Mouse (Mus musculus) neural tube, embryonic 13.5 days (tissue): Measurements from ENCODE around the gene Cyp2c23. TPM values are rescaled to one million over a fixed set of nuclear protein-coding genes. Genes with fewer than 3 reads are reported as not detected.

Source experiments
- ATAC-seq: fragments of 200-750 bp; cut with Nextera tagmentation; 2 replicates; pipeline ENCODE4 v1.8.0; 2017; ENCODE audit warnings: low read depth, mild to moderate bottlenecking, moderate TSS enrichment, moderate library complexity
- H3K27ac ChIP-seq: fragments of 300-500 bp; sonication (generic); replicated peaks from 2 replicates; pipeline ENCODE4 v1.5.1; 2015; ENCODE audit warnings: moderate library complexity, mild to moderate bottlenecking, inconsistent platforms
- H3K27me3 ChIP-seq: fragments of 300-500 bp; sonication (generic); 2 replicates; pipeline ENCODE4 v1.6.1; 2015; ENCODE audit warnings: mild to moderate bottlenecking, inconsistent platforms
- H3K36me3 ChIP-seq: fragments of 300-500 bp; sonication (generic); 2 replicates; pipeline ENCODE4 v1.6.1; 2015; ENCODE audit warnings: mild to moderate bottlenecking, inconsistent platforms
- H3K4me1 ChIP-seq: fragments of 300-500 bp; sonication (generic); replicated peaks from 2 replicates; pipeline ENCODE4 v1.6.1; 2015; ENCODE audit warnings: inconsistent platforms
- H3K4me2 ChIP-seq: fragments of 300-500 bp; sonication (generic); 2 replicates; pipeline ENCODE4 v1.6.1; 2015; ENCODE audit warnings: inconsistent platforms, mild to moderate bottlenecking, moderate library complexity
- H3K4me3 ChIP-seq: fragments of 300-500 bp; sonication (generic); 2 replicates; pipeline ENCODE4 v1.5.1; 2015; ENCODE audit warnings: mild to moderate bottlenecking, inconsistent platforms
- H3K9ac ChIP-seq: fragments of 300-500 bp; sonication (generic); 2 replicates; pipeline ENCODE4 v1.6.1; 2015; ENCODE audit warnings: moderate library complexity, mild to moderate bottlenecking, inconsistent platforms
- H3K9me3 ChIP-seq: fragments of 300-500 bp; sonication (generic); 2 replicates; pipeline ENCODE4 v1.6.1; 2016; ENCODE audit warnings: inconsistent platforms
- WGBS: fragments of 180-500 bp; shearing (Covaris S2); methylation state at CpG from one replicate; pipeline ENCODE4 v1.1.7; 2015; 5-methylcytosine and 5-hydroxymethylcytosine counted together
- polyA plus RNA-seq: library from polyadenylated mRNA; unstranded; fragments of >200 nt; fragmentation: Nextera tagmentation; extraction: Ambion mirVana; gene quantifications from 2 replicates; pipeline ENCODE4 v1.2.1, GENCODE M21; 2015

Cyp2c23 gene
- polyA plus RNA-seq, 1 experiment from 2014 or later: not detected

DNA sequence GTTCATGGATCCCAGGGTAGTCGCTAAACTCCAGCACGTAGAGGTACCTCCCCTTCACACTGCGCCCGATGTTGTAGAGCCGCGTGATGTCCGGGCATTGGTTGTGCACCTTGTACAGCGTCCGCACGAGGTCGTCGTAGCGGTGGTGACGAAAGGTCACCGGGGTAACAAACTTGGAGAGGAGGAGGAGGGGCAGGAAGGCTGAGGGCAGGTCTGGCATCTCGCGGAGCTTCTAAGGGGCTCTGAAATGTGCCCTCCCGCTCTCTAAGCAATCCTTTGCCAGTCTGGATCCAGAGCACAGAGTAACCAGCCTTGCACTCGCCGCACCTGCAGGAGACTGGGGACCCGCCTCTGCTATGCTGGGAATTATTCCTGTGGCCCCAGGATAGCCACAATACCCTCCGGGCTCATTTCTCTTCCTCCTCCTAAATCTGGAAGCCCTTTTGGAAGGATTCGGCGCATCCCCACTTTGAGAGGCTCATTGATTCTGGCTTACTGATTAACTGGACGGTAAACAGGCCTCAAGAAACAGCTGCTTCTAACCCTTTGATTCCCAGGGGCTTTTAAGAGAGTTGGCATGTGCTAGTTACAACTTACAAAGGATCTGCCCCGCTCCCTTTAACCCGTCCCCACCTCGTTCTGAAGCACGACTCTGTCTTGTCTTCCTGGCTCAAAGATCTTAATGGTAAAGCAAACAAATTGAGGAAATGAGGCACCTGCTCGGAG, 42.8 kb downstream of the Cyp2c23 start, which contains the start of gene Cpn1:
TSS of gene Cpn1 (minus strand) at position 488 of the 726 bp plus-strand sequence.
- H3K4me1 ChIP-seq: peaks cover 11% of the 10 kb centered on the region
- H3K4me2 ChIP-seq: peak within 1 kb of the TSS; percentile 51
- H3K9ac ChIP-seq: peak within 1 kb of the TSS; percentile 34; the same call in 1 of the 2 replicates
- H3K27ac ChIP-seq: no peak within 1 kb of the TSS
- no peak for ATAC-seq
- no peaks in the 10 kb centered on the region for H3K36me3 ChIP-seq
- 6% methylated on average over 30 of the region's 30 CpGs for WGBS
- peaks cover 18% of the 10 kb centered on the region for H3K27me3 ChIP-seq
- H3K9me3 ChIP-seq: no peaks in the 10 kb centered on the region
- peak within 1 kb of the TSS; percentile 21 for H3K4me3 ChIP-seq

DNA sequence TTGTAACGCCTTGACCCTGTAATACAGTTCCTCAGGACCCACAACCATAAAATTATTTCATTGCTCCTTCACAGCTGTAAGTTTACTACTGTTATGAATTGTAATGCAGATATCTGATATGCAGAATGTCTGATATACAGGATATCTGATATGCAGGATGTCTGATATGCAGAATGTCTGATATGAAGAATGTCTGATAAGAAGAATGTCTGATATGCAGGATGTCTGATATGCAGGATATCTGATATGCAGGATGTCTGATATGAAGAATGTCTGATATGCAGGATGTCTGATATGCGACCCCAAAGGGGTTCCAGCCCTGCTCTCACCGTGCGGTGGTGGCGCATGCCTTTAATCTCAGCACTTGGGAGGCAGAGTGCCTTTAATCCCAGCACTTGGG, 47.0 kb downstream of the Cyp2c23 start:
- Histone ChIP-seq H3K27ac (no peak overlapping the region), H3K9me3 (no peaks in the 10 kb centered on the region), H3K9ac (no peak overlapping the region), H3K27me3 (peaks cover 16% of the 10 kb centered on the region), H3K36me3 (no peaks in the 10 kb centered on the region), H3K4me3 (no peak overlapping the region), H3K4me2 (no peak overlapping the region), H3K4me1 (peaks cover 11% of the 10 kb centered on the region)
- 94% methylated on average over 5 of the region's 5 CpGs for WGBS
- no peak for ATAC-seq

DNA sequence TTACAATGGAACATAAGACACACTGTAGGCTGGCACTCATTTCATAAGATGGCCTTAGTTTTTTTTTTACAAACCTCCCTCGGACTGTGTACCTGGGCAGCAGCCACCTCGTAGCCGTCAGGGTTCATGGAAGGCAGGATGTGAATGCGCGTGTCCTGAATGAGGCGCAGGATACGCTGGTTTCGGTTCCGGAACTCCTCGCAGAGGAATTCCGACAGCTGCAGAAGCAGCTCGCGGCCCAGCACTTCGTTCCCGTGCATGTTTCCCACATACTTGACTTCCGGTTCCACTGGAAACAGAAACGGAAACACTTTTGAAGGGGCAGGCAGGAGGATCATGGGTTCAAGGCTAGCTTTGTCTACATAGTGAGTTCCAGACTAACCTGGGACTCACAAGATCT, 48.3 kb downstream of the Cyp2c23 start:
- Histone ChIP-seq H3K9me3 (no peaks in the 10 kb centered on the region), H3K9ac (no peak overlapping the region), H3K27me3 (peaks cover 3% of the 10 kb centered on the region), H3K4me3 (no peak overlapping the region), H3K4me1 (0 out of 2 replicates have a peak, but pooled peaks cover under 1% of the 10 kb centered on the region), H3K27ac (no peak overlapping the region), H3K36me3 (no peaks in the 10 kb centered on the region), H3K4me2 (no peak overlapping the region)
- no peak for ATAC-seq
- 95% methylated on average over 17 of the region's 17 CpGs for WGBS

DNA sequence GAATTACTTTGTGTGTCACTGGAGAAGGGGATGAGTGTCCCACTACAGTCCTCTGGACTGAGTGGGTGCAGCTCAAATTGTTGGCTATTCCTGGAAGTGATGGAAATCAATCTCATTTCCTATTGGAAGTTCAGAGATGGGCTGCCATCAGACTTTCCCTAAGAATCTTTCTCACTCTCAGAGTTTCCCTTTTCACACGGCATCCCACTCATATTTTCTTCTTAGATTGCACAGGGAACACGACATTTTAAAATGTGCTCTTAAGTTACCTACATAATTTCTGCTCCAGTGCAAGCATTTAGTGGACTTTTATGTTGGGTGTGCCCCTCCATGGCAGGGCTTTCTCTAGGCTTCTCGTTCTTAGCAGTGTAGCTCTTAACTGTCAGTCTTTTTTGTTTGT, 51.2 kb downstream of the Cyp2c23 start:
- 88% methylated on average over 3 of the region's 3 CpGs for WGBS
- H3K27me3 ChIP-seq: no peaks in the 10 kb centered on the region
- H3K36me3 ChIP-seq: no peaks in the 10 kb centered on the region
- H3K4me1 ChIP-seq: no peaks in the 10 kb centered on the region
- H3K4me3 ChIP-seq: no peak overlapping the region
- H3K27ac ChIP-seq: no peak overlapping the region
- H3K9me3 ChIP-seq: no peaks in the 10 kb centered on the region
- H3K9ac ChIP-seq: no peak overlapping the region
- ATAC-seq: no peak
- no peak overlapping the region for H3K4me2 ChIP-seq

DNA sequence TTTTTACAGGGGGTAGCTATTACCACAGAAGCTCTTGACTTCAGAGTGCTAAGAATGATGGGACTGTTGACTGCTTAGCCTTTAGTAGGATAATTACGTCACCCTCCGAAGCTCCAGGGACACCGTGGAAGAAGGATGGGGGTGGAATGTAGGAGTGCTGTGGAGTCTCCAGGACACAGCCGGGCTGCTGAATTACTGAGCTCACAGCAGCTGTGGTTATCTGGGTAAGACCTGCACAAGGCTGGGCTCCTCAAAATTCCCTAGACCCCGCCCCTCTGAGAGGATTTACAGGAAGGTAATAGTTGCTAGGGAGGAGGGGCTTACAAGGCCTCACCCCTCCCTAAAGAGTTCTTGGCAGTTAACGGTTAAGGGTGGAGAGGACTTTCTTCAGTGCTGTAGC, 52.3 kb downstream of the Cyp2c23 start:
- Histone ChIP-seq H3K4me3 (no peak overlapping the region), H3K36me3 (no peaks in the 10 kb centered on the region), H3K9me3 (no peaks in the 10 kb centered on the region), H3K9ac (no peak overlapping the region), H3K4me2 (no peak overlapping the region), H3K27me3 (no peaks in the 10 kb centered on the region), H3K27ac (no peak overlapping the region), H3K4me1 (no peaks in the 10 kb centered on the region)
- WGBS: 71% methylated on average over 6 of the region's 6 CpGs
- ATAC-seq: no peak

DNA sequence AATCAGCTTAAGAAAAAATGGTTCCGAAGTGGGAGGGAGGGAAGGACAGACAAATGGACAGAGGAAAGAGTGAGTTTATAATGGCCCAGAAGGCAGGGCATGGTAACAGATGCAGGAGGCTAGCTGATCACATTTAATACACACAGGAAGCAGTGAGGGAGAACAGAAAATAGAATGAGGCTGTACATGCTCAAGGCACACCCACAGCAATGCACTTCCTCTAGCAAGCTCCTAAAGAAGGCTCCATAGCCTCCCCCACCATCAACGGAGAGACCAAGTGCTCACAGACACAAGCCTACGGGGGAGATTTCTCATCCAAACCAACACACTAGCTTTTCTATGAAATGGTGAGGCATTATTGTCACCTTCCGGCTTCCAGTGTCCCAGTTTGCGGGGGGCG, 54.8 kb downstream of the Cyp2c23 start:
- no peaks in the 10 kb centered on the region for H3K9me3 ChIP-seq
- H3K4me1 ChIP-seq: no peaks in the 10 kb centered on the region
- no peak overlapping the region for H3K4me3 ChIP-seq
- no peak overlapping the region for H3K4me2 ChIP-seq
- no peaks in the 10 kb centered on the region for H3K27me3 ChIP-seq
- H3K36me3 ChIP-seq: no peaks in the 10 kb centered on the region
- H3K9ac ChIP-seq: no peak overlapping the region
- WGBS: 94% methylated on average over 6 of the region's 6 CpGs
- H3K27ac ChIP-seq: no peak overlapping the region
- no peak for ATAC-seq

DNA sequence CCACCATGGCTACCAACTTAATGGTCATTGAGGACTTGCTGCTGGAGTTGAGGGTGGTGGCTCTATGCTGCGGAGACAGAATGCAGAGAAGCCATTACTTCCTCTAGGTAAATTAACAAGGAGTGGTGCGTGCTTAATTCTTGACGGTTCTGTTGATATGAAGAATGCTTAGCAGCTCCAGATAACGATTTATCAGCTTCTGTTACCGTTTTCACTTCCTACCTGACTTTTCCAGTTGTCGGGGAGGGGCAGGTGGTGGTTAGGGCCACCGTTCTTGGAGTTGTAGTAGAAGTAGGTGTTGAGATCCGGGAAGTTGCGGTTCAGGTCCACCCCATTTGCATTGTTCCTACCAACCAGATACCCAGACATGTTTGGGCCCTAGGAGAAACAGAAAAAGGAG, 55.3 kb downstream of the Cyp2c23 start:
- Histone ChIP-seq H3K9me3 (no peaks in the 10 kb centered on the region), H3K27me3 (no peaks in the 10 kb centered on the region), H3K9ac (no peak overlapping the region), H3K4me3 (no peak overlapping the region), H3K36me3 (no peaks in the 10 kb centered on the region), H3K4me1 (no peaks in the 10 kb centered on the region), H3K4me2 (no peak overlapping the region), H3K27ac (no peak overlapping the region)
- ATAC-seq: no peak
- 90% methylated on average over 9 of the region's 9 CpGs for WGBS

DNA sequence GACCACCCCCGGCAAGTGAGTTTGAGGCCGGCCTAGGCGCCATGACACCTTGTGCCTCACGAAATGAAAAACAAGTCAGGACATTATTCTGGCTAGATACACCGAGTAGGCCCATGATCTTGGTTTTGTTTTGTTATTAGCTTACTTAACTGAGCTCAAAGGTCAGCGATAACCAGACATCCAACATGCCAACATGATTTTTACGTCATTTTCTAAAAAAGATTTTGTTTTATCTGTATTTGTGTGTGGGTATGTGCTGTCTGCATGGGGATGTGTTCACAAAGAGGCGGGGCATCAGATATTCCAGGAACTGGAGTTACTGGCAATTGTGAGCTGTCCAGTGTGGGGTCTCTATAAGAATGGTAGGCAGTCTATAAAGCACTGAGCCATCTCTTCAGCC, 56.9 kb downstream of the Cyp2c23 start:
- H3K9me3 ChIP-seq: no peaks in the 10 kb centered on the region
- no peak overlapping the region for H3K27ac ChIP-seq
- no peaks in the 10 kb centered on the region for H3K36me3 ChIP-seq
- no peaks in the 10 kb centered on the region for H3K27me3 ChIP-seq
- H3K4me2 ChIP-seq: no peak overlapping the region
- no peaks in the 10 kb centered on the region for H3K4me1 ChIP-seq
- H3K4me3 ChIP-seq: no peak overlapping the region
- ATAC-seq: no peak
- 96% methylated on average over 8 of the region's 8 CpGs for WGBS
- H3K9ac ChIP-seq: no peak overlapping the region

DNA sequence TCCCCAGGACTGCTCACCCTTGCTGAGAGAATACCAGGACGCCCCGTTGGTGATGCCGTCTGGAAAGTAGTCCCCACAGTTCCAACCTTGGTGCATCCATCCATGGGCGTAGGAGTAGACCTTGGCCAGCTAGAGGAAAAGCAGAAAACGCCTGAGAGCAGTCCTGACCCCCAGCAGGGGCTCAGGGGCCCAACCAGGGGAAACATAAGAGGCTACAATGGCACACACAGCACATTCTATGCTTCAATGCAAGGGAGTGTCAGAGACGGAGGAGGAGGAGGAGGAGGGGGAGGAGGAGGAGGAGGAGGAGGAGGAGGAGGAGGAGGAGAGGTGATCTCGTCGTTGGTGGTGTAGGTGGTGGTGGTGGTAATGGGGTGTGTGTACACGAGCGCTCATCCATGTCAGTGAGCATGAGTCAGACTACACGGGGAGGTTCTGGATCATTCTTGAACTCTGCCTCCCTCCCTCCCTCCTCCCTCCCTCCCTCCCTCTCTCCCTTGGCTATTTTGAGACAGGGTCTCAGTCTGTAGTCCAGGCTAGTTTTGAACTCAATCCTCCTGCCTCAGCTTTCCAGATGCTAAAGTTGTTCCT, 60.5 kb downstream of the Cyp2c23 start:
- Histone ChIP-seq H3K9me3 (no peaks in the 10 kb centered on the region), H3K4me2 (no peak overlapping the region), H3K27me3 (no peaks in the 10 kb centered on the region), H3K4me1 (no peaks in the 10 kb centered on the region), H3K36me3 (no peaks in the 10 kb centered on the region), H3K9ac (no peak overlapping the region), H3K4me3 (no peak overlapping the region), H3K27ac (no peak overlapping the region)
- ATAC-seq: no peak
- 60% methylated on average over 8 of the region's 11 CpGs for WGBS

DNA sequence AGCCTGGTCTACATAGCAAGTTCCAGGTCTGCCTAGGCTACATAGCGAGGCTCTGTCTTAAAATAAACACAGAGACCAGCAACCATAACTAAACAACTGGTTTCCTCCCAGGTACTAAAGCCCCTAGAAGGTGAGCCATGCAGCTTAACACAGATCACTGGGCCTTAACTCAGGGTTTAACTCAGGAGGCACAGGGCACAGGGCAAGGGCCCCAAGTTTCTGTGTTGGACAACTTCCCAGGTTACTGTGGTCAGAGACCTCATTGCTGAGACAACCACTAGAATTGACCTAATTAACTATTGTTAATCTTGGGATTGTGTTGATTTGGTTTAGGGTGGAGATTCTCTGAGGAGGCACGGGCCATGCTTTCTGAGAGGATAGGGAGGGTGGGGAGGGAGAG, 62.5 kb downstream of the Cyp2c23 start:
- Histone ChIP-seq H3K27ac (no peak overlapping the region), H3K4me1 (no peaks in the 10 kb centered on the region), H3K4me2 (no peak overlapping the region), H3K9ac (no peak overlapping the region), H3K27me3 (no peaks in the 10 kb centered on the region), H3K9me3 (no peaks in the 10 kb centered on the region), H3K4me3 (no peak overlapping the region), H3K36me3 (no peaks in the 10 kb centered on the region)
- ATAC-seq: no peak
- 79% methylated on average over 2 of the region's 2 CpGs for WGBS

DNA sequence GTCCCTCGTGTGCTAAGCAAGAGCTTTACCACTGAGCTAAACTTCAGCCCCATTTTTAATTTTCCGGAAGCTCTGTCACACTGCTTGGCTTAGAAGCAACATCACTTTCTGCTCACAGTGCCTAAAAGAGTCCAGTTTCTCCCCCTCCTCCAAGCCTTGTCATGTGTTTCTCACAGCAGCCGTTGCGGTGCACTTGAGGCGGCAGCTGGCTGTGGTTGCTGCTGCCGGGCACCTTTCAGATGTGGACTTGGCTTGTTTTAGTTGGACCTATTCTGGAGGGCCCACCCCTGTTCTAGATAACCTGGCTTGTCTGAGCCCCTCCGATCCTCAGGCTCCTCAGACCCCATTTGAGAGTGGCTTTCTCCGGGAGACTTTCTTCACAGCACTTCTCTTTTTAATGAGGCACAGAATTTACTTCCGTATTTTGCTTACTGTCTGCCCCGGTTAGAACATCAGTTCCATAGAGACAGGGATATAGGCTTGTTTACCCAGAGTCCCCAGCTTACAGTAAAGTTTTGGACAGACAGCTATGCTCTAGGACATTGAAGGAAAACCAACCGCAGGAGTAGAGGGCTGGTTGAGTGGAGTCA, 63.4 kb downstream of the Cyp2c23 start:
- WGBS: 90% methylated on average over 11 of the region's 11 CpGs
- ATAC-seq: no peak

DNA sequence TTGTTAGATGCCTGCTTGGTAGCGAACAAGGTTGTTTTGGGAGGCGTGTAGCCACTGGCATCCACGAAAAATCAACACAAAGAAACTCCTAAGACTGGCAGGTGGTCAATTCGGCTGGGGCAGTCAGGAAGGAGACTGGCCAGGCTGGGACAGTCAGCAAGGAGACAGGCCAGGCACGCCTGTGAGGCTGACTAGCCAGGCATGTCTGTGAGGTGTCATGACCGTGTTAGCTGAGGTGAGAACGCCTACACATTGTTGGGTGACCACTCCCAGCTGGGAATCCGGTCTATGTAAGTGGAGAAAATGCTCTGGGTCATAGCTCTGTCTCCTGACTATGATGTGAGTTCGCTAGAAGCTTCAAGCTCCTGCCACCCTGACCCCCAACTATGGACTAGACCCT, 66.2 kb downstream of the Cyp2c23 start:
- Histone ChIP-seq H3K9me3 (peaks cover 5% of the 10 kb centered on the region; the same call in 1 of the 2 replicates), H3K4me3 (no peak overlapping the region), H3K4me1 (no peaks in the 10 kb centered on the region), H3K9ac (no peak overlapping the region), H3K4me2 (no peak overlapping the region), H3K27me3 (no peaks in the 10 kb centered on the region), H3K27ac (no peak overlapping the region), H3K36me3 (no peaks in the 10 kb centered on the region)
- ATAC-seq: no peak
- WGBS: 70% methylated on average over 9 of the region's 9 CpGs

More for the DNA sequence above, 63.4 kb downstream of the Cyp2c23 start:
- no peaks in the 10 kb centered on the region for H3K27me3 ChIP-seq
- H3K9ac ChIP-seq: no peak overlapping the region
- peaks cover 5% of the 10 kb centered on the region; the same call in 1 of the 2 replicates for H3K9me3 ChIP-seq
- H3K36me3 ChIP-seq: no peaks in the 10 kb centered on the region
- H3K27ac ChIP-seq: no peak overlapping the region
- no peak overlapping the region for H3K4me2 ChIP-seq
- no peak overlapping the region for H3K4me3 ChIP-seq
- no peaks in the 10 kb centered on the region for H3K4me1 ChIP-seq
